Mouse (Mus musculus) brain, adult 2 months (tissue): ENCODE data around the gene Il17d.

Source experiments
- DNase-seq: peaks from one replicate; pipeline ENCODE4 v3.0.0; 2011; ENCODE audit warnings: low read depth, low spot score

Gene Il17d

DNA sequence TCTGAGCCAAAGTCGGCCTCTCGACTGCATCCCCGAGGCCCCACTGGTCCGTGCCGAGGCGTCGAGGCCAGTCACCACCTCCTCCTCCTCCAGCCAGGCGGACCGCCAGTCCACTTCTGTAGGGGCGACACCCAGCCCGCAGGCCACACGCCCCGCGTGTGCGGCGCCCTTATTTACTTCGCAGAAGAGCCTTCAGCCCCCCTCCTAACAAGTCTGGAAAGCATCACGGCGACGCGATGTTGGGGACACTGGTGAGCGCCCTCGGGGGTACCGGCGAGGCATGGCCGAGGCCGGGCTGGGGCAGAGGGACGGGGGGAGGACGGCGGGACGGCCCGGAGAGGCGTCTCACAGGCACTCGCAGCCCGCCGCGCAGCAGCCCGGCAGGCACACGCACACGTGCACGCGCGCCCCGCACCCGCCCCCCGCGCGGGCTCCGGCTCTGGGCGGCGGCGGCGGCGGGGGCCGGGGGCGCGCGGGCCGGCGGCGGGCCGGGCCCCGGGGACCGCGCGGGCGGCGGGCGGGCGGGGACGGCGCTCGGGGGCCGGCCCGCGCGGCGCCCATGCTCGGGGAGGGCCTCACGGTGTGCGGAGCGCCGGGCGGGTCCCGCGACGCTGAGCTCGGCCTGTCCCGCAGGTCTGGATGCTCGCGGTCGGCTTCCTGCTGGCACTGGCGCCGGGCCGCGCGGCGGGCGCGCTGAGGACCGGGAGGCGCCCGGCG, at the start of gene Il17d:
TSS of gene Il17d (plus strand) at position 107 of the 717 bp plus-strand sequence.
- peak; percentile 62 for DNase-seq

DNA sequence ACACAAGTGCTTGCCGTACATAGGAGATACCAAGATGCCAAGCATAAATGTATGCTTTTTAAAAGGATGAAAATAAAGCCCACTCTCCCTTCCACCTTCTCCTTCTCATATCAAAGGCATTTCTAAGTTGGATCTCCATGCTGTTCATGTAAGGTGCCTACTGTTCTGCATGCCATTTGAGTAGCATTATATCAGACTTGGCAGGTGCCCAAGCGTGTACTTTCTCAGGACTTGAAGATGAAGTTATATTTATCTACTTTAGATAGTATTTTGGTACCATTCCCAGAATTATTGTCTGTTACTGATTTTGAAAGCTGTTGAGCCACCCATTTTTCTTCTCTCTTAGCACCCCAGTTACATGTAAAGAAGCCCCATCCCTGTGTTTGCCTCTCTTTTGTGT, 49.5 kb upstream of the Il17d start:
- DNase-seq = peak; percentile 85

DNA sequence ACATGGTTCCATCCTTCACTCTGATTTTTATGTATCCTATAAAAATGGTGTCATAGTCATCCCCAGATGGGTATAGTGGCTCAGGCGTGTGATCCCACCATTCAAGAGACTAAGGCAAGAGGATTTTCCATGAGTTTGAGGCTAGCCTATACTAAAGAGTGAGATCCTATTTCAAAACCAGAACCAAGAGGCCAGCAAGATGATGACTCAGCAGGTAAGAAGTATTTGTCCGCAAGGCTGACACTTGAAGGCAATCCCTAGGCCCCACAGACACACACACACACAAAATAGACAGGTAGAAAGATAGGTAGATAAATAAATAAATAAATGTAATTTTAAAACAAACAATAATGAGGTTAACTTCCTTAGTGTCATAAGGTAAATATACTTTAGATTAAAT, 42.3 kb upstream of the Il17d start:
- no peak for DNase-seq

DNA sequence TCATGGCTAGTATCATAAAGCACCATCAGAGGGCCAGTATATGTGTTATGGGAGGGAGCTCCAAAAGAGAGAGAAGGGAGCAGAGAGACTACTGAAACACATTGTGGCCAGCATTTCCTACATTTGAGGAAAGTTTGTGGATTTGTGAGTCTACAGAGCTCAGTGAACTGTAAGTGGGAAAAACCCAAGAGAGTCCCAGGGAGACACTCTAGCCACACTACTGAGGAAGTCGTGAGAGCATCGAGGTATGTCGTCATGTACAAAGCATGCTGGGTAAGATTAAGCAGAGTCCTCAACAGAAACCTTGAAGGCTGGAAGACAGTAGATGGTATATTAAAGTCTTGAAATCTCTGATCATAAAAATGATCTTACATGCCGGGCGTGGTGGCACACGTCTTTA, 40.4 kb upstream of the Il17d start:
- DNase-seq = no peak

DNA sequence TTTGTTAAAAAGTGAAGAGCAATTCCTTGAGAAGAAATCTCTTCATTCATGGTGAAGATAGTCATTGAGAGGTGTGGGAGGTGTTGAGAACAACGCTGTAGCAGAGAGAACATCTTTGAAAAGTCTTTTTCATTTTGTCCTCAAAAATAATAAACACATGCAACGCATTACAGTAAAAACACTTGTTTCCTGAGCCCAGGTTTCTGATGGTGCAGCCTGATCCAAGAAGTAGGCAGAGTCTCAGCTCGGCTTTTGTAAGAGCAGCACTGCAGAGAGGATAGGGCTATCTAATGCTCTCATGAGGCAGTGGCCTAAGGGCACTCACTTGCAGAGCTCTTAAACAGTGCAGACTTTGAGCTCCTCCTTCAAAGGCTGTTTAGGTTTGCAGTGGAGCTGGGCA, 34.9 kb upstream of the Il17d start:
- DNase-seq = peak; percentile 57

DNA sequence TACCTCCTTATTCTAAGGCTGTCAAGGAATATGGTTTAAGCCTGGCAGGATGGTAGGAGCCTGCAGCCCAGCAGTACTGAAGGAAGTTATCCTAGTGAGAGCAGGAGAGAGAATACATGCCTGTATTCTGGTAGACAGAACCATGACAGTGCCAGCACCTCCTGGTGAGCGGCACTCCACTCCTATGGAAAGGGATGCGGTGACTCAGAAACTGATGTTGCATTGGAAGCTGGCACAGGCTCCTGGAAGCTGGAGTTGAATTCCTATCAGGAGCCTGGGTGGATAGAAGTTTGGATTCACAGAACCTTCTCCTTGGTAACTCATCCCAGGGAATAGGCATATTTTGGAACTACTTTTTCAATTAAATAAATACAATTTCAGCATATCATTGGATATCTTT, 30.7 kb upstream of the Il17d start:
- DNase-seq = peak; percentile 65

DNA sequence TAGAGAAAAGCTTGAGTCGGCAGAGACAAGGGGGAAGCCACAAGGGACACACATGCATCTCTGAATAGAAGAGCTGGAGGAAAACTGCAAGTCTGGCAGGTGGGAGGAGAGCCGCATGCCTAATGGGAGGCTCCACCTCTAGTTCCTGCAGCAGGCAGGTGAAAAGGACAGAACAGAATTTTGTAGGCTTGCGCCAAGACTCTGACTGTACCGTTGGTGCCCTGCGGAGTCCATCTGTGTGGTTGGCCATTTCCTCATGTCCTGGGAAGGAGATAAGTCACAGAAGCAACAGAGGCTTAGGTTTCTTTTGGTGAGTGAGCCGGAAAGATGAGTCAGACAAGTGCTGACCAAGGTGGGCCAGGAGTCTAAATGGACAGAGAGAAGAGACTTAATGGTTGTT, 20.8 kb upstream of the Il17d start:
- DNase-seq = peak; percentile 98

DNA sequence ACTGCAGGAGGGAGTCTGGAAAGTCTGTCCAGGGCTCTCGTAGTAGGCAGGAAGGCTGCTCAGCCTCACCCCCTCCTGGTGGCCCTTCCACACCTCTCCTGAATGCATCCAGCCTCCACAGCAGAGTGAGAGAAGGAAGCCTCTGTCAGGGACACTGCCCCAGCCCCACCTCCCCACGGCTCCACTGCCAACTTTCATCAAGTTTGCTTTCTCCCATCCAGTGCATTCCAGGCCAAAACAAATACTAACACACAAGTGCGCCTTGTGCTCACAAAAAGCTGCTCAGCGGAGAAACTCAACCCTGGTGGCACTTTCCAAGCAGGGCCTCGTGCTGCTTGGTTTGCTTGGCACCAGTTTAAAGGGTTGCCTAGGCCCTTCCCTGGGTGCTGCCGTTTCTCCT, 15.0 kb upstream of the Il17d start:
- peak; percentile 41 for DNase-seq

DNA sequence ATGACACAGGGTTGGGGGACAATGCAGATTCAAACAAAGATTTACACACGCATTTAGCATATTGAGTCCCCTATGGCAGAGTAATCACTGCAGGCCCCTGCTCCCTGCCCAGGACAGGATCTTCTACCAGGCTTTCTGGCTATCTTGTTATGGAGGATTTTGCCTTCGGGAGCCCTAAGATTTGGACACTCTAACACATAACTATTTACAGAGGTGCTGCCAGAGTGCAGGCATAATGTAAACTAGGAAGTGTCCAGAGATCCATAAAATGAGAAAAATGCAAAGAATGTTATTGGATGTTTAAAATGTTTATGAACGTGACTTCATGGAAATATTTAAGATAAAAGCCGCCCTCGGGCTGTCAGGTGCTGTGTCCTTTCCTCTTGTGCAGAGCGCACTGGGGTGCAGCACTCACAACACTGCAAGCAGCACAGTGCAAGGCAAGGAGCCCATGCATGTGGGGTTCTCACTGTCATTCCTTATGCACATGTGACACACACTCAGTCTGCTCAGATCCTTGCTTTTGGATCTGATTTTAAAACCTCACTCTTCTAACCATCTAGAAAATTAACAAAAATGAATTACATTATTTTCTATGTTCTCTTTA, 9.3 kb upstream of the Il17d start:
- DNase-seq = no peak

DNA sequence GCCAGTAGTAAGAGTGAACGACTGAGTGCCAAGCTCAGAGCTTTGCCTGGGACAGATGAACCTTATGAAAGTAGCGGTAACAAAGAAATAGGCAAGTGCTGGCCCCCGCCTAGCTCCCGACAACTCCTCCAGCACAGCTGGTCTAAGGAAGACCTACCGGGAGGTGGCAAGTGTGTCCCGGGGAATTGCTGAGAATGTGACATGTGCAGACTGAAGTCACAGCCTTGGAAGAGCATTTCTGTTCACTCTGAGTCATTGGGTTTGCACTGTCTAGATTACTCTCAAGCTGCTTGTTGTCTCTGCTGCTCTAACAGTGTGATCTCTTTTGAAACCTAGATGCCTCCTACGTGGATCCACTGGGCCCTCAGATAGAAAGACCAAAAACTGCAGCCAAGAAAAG, 7.6 kb upstream of the Il17d start:
- DNase-seq = peak; percentile 92

DNA sequence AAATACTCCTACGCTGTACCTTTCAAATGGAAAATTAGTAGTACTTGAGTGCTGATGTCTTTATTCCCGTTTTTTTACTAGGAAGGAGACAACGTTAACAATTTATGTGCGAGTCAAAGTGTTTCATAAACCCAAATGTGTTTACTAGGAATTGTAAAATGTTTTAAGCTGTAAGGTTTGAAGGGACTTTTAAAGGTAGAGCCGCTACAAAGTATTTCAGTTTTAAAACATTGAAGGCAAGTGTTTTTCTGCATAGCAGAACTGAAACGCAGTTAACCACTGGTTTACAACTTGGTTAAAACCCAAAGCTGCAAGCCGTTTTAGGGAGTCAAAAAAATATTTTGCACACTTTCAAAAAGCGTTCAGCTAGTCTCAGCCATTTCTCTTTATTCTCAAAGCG, 815 bp upstream of the Il17d start:
- no peak for DNase-seq

DNA sequence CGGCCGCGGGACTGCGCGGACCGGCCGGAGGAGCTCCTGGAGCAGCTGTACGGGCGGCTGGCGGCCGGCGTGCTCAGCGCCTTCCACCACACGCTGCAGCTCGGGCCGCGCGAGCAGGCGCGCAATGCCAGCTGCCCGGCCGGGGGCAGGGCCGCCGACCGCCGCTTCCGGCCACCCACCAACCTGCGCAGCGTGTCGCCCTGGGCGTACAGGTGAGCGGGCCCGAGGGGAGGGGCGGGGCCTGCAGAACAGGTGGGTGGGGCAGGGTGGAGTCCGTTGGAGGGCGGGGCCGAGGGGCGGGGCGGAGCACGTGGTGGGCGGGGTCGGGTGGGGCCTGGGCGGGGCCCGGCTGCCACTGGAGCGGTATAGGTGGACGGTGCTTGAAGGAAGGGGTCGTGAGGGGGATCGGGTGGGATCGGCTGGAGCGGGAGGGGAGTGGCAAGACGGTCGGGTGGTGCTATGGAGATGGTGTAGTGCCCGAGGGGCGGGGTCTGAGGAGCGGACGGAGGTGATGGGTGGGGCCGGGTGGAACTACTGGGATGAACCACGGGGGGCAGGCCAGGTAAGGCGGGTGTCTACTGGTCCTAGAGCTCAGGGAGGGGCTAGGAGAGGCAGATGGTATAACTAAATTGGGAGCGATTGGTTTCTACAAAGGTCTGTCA, 942 bp downstream of the Il17d start:
- DNase-seq = peak; percentile 91

DNA sequence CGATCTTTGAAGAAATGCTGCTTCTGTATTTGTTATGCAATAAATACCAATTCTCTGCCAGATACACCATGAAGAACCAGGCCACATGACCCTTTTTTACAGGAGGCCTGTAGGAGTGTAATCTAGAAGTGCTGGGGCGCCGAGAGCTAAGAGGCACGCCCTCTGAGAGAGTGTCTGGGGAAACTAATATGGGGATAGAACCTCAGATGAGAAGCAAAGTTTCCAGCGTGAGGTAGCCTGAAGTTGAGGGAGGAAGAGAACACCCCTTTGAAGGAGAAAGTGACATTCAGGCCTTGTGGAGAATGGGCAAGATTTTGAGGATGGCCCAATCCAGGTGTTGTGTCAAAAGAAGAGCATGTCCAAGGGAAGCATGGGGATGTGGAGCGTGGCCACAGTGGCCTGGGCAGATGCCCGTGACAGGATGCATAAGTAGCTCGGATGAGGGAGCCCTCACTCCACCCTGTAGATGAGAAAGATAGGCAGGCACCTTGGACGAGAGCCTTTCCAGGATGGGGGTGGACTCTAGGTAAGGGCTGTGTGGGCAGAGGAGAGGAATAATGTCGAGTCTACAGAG, 1.6 kb downstream of the Il17d start:
- peak; percentile 43 for DNase-seq

DNA sequence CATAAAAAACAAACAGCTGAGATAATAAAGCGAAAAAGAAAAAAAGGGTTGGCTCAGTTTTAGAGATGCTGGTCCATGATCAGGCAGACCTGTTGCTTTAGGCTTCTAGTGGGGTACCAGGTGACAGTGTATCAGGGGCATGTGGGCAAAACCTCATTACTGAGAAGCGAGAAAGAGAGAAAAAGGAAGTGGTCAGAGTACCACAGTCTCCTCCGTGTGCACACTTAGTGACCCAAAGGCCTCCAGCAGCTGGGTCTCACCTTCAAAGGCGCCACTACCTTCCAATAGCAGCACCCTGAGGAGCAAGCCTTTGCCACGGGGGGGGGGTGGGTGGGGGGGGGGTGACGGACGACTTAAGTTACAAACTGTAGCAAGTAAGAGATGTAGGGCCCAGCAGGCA, 2.5 kb downstream of the Il17d start:
- no peak for DNase-seq

DNA sequence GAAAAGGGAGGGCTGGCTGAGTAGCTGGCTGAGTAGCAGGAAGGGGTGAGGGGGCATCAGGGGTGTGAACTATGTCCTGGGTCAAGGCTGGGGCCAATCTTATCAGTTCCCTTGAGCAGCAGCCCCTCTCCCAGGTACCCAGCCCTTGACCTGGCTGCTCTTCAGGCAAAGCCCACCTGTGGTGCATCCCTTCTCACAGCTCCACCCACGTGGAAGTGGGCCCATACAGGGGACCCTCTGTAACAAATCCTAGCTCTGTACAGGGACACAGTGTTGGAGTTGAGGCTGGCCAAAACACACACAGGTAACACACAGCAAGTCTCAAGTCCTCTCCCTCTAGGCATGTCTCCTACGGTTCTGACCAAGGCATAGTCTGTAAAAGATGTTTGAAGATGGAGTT, 3.0 kb downstream of the Il17d start:
- DNase-seq = no peak

DNA sequence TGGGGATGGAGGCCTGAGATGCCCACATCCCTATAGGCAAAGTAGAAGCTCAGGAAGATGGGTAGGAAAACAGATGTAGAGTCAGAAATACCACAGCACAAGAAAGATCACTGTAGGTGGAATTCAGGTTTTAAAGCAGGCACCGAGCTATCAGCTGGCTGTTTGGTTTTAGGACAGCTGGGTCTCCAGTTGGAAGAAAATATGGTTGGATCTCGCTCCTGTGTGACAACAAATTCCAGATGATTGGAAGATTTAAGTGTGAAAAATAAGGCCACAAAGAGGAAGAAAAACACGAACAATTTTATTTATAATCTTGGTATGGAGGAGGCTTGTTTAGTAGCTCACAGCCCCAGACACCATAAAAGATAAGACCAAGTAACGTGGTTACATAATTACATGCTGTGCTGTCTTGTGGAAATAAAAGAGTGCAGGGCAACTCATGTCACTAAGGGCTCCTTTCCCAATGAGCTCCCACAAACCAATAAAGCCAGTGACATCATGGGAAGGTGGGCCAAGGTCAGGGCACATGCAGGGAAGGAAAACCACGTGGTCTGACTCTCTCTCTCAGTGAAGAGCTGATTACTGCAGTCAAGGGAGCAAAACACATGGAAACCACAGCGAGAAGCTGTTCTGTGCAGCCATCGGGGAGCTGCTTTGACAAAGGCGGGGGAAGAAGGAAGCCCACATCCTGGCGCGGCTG, 4.7 kb downstream of the Il17d start:
- peak; percentile 87 for DNase-seq

DNA sequence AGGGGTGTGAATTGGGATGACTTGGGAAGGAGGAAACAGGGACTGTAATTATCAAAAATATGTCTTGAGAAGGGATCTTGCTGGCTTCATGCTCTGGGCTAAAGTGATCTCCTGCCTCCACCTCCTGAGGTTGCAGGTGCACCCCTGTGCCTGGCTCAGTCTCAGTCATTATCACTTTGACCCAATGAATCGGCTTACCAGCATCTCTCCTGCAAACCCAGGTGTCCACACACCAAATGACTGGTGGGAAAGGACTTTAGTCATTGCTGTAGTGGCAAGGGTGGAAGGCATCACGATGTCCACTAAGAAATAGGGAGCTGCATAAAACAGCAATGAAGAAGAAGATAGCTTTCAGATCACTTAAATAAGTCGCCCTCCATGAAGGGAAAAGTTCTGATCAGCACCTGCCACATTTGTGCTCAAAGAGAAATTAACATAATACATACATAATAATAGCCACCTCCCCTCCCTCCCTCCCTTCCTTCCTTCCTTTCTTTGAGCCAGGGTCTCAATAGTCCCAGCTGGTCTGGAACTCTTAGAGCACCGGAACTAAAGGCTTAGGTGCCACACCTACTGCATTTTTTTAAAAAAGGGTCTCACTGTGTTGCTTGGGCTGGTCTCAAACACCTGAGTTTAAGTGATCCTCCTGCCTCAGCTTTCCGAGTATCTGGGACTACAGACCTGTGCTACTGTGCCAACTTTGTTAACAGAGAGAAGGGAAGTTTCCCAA, 5.4 kb downstream of the Il17d start:
- DNase-seq = no peak

DNA sequence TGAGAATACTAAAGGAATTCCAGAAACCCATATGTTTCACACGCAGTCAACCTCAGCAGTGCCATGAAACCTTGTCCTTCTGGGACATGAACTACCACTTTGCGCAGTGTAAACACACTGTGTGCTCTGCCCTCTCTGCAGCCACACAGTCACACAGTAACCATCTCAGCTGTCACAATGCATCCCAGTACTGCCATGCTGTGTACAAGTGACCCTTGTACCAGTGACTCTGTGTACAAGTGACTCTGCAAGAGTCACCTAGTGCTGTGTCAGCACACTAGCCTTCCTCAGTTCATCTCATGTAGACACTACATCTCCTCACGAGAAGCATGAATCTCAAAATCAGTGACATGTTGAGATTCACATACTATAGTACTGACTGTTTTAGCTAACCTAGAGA, 8.0 kb downstream of the Il17d start:
- DNase-seq = no peak

DNA sequence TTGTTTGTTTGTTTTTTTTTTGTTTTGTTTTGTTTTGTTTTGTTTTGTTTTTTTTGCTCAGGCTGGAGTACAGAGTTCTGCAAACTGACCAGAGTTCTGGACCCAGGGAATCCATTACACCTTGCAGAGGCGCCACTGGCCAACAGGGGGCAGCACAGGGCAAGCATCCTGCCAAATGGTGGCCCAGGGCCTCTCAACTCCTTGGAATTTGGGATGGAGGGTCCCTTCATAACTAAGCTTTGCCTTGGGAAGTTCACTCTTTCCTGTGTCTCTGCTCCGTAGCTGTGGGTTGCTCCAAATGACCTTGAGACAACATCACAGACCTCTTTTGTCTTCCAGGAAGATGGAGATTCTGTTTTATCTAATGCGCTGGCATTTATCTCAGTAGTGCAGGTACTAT, 8.6 kb downstream of the Il17d start:
- DNase-seq = peak; percentile 43

DNA sequence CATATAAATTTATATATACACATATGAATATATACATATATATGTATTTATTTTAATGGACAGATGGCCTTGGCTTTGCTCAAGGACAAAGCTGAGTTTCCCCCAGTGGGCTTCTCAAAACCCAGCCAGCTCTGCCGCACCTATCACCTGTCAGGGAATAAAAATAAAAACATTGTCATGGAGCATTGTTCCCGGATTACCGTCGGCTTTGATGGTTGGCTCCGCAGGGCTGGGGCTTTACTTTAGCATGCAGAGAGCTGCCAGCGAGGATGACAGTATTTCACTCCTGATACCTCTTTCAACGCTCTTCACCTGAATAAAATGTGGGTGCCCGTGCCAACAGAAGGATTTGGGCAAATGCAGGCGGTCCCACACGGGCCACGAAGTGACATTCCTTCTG, 9.3 kb downstream of the Il17d start:
- DNase-seq = no peak

DNA sequence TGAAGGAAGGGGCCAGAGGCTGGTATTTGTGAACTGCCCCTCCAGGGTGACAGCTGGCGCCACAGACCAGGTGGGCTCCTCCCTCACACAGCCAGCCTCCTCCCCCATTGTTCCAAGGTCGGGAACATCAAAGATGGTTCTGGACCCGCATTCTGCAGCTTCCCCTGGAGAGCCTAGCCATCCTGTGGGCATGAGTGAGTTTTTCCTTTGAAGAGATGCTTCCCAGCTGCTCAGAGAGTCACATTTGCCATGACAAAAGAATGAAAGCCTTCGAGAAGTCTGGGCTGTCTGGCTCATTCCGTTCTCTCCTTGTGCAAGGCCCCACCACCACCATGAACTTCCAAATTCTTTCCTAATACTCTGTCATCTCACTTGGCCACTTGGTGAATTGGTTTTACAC, 9.8 kb downstream of the Il17d start:
- DNase-seq = peak; percentile 23
